Mouse (Mus musculus) mesoderm, embryonic 11.5 days (tissue): Measurements from ENCODE around the gene Sult2a2.
"Not testable (repeated sequence)": the region's sequence is repeated elsewhere in the genome, so short reads cannot be mapped to it uniquely, and the experiment has no call there.

Source experiments
- DNase-seq: peaks from one replicate; pipeline ENCODE4 v3.0.0-alpha.2; 2012; ENCODE audit warnings: low read depth, low spot score

Sult2a2 gene

DNA sequence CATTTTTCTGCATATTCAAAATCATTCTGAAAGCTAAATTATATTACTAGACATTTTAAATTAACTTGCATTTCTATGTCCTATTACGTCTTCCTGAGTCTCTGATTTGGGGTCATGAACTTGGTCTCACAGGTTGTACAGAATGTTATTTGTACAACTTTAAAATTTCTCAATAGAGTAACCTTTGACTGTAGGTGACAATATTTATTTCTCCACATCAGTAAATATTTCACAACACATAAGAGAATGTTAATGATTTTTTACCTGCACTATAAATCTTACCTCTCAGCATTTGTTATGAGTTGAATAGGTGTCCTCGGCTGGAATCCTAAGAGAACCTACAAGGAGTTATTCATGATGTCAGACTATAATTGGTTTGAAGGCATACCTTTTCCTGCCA, at the start of gene Sult2a2:
Gene Sult2a2, plus strand, starts transcription at position 301 of the 400 bp plus-strand sequence.
- DNase-seq: not testable (repeated sequence)

DNA sequence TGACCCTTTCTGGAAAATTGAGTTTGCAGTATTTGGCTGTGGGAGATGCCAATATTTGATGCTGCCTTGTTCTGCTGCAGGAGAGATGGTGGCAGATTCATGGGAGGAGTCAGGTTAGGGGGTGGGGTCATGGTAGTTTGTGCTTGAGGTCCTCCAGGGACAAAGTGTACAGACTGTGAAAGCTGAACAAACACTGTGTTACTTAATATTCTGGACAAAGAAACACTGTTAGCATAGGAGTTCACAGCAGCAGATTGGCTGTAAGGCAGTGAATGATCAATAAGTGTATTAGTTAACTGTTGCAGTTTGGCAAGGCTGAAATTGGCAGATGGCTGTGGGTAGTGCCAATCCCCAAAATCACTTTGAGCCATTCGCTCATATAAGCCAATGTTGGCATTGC, 80.6 kb downstream of the Sult2a2 start:
- DNase-seq: no peak
